Mouse (Mus musculus) MEL (cell line): ENCODE results near the gene Gm10073.

ENCODE experiments used
- MEF2A ChIP-seq: IDR thresholded peaks from 2 replicates; pipeline ENCODE4 v1.6.1; 2014; ENCODE audit warnings: low read depth, mild to moderate bottlenecking, inconsistent platforms, low read length, improper control_type of control experiment; ENCODE audit not compliant: poor library complexity, insufficient replicate concordance, severe bottlenecking; ENCODE audit errors: extremely low read depth
- POLR2A ChIP-seq, 2 experiments: IDR thresholded peaks; 2 replicates each; pipeline ENCODE4 v1.6.1; 2011 to 2012; ENCODE audit warnings: low read length in 2 of 2, mild to moderate bottlenecking in 2 of 2, control low read depth in 1 of 2, improper control_type of control experiment in 1 of 2, low read depth in 1 of 2, moderate library complexity in 1 of 2; ENCODE audit not compliant: control insufficient read depth in 1 of 2, insufficient read depth in 1 of 2, poor library complexity in 1 of 2
- ZNF384 ChIP-seq: IDR thresholded peaks from 2 replicates; pipeline ENCODE4 v1.6.1; 2012; ENCODE audit warnings: low read depth, mild to moderate bottlenecking, inconsistent platforms, low read length, improper control_type of control experiment

DNA sequence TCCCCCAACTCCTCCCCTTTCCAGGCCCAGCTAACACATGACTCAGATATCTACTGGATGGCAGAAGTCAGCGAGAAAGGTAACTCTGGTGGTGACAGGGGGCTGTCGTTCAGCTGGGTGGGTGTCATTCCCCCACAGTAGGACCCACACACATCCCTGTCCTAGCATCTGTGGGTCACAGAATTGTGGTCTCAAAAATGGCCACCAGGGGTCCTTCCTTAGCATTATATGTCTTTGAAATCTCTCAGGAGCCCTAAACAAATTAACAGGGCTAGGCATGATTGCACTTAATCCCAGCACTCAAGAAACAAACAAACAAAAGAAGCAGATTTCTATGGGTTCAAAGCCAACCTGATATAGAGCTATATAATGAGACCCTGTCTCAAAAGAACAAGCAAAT lies 28.1 kb downstream of the Gm10073 start:
- no peak for TF ChIP-seq MEF2A
- TF ChIP-seq POLR2A (IDR thresholded peaks at IDR 0.05; ENCODE audit: control insufficient read depth in 1 of 2, insufficient read depth in 1 of 2, low read depth in 1 of 2, low read length in 2 of 2, poor library complexity in 1 of 2), result no peak
- no peak for TF ChIP-seq ZNF384
